Mouse (Mus musculus): ENCODE measurements around the gene Zfp617. TPM values are rescaled to one million over a fixed set of nuclear protein-coding genes. Genes with fewer than 3 reads are reported as not detected.
"Not testable (repeated sequence)": the region's sequence is repeated elsewhere in the genome, so short reads cannot be mapped to it uniquely, and the experiment has no call there.

The Zfp617 gene
- polyA plus RNA-seq, 1 experiment, result 2.7 TPM

DNA sequence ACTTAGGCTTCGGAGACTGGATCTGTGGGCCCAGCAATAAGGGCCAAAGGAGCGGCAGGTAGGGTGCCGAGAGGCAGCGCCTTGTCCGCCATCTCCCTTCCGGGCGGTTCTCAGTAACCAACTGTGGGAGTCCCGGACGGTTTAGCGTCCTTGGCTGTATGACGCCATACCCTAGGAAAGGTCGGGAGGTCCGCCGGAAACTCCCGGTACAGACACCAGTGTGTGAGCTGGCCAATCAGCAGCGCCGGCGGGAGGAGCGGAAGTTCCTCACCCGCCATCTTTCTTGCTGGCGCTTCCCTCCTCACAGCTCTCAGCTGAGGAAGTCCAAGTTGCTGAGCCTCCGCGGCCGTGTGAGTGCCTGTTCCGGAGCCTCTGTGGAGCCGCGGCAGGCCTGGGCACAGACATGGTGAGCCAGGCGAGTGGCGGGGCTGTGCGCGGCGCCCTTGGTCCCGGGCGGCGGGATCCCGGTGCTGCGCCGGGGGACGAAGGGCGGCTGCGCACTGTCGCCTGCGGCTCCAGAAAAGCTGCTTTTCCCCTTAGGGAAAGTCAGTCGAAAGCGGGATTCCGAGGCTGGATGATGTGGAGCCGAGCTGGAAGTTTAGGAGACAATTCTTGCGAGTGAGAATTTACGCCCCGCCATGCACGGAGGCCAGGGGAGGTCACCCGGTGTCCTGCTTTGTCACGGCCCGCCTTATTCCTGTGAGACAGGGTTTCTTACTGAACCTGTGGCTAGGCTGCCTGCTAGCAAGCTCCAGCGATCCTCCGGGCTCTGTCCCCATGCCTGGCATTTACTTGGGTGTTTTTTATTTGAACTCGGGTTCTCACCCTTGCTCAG lies 14.3 kb downstream of the Zfp617 start:
- no peak for TF ChIP-seq CTCF (IDR thresholded peaks at IDR 0.05; ENCODE audit: insufficient read depth, low read length)
- peak; percentile 73; the same call in 1 of the 2 replicates for TF ChIP-seq POLR2A (IDR thresholded peaks at IDR 0.05; ENCODE audit: borderline replicate concordance, extremely low read depth, low read depth, low read length)
- Histone ChIP-seq H3K4me1 (ENCODE audit: control insufficient read depth, insufficient read depth, low read length) (no peaks in the 10 kb centered on the region; the same call in none of the 2 replicates), H3K4me3 (replicated peaks; ENCODE audit: extremely low read depth, low read depth, low read length) (peak overlapping the region; percentile 91)
- under 1% methylated on average over 57 of the region's 57 CpGs for WGBS
- DNase-seq, result peak; percentile 92

DNA sequence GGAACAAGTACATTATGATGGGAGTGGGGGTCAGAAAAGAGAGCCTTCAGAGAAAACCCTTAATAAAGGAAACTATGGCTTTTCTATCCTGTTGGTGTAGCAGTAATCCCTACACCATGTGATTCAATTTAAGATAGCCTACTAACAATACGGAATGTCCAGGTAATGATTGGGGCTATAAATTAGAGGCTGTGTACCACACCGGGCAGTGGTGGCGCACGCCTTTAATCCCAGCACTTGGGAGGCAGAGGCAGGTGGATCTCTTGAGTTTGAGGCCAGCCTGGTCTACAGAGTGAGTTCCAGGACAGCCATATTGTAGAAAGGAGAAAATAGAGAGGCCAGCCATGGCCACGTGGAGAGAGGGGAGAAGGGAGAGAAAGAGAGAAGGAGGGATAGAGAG lies 17.4 kb downstream of the Zfp617 start:
- H3K4me1 ChIP-seq (ENCODE audit: control insufficient read depth, insufficient read depth, low read length), result no peaks in the 10 kb centered on the region; the same call in none of the 2 replicates
- whole genome bisulfite sequencing, result 98% methylated on average over 5 of the region's 5 CpGs
- TF ChIP-seq POLR2A (IDR thresholded peaks at IDR 0.05; ENCODE audit: borderline replicate concordance, extremely low read depth, low read depth, low read length), result no peak
- no peak overlapping the region for H3K4me3 ChIP-seq (replicated peaks; ENCODE audit: extremely low read depth, low read depth, low read length)
- no peak for DNase-seq

DNA sequence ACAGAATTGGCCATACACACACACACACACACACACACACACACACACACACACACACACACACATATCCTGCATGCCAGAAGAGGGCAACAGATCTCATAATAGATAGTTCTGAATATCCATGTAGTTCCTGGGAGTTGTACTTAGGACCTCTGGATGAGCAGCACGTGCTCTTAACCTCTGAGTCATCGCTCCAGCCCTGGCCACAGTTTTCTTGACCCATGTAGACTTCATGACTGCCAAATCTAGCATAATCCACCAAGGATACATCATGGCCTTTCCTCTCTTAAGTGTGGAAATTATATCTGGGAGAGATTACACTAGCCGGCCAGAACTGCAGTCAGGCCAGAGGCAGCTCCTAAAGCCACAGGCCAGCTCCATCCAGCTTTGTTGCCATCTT lies 18.1 kb downstream of the Zfp617 start:
- no peak overlapping the region for H3K4me3 ChIP-seq (replicated peaks; ENCODE audit: extremely low read depth, low read depth, low read length)
- H3K4me1 ChIP-seq (ENCODE audit: control insufficient read depth, insufficient read depth, low read length), result no peaks in the 10 kb centered on the region; the same call in none of the 2 replicates
- DNase-seq, result no peak
- 74% methylated on average over 3 of the region's 3 CpGs for WGBS
- no peak for TF ChIP-seq CTCF (IDR thresholded peaks at IDR 0.05; ENCODE audit: insufficient read depth, low read length)
- no peak for TF ChIP-seq POLR2A (IDR thresholded peaks at IDR 0.05; ENCODE audit: borderline replicate concordance, extremely low read depth, low read depth, low read length)

DNA sequence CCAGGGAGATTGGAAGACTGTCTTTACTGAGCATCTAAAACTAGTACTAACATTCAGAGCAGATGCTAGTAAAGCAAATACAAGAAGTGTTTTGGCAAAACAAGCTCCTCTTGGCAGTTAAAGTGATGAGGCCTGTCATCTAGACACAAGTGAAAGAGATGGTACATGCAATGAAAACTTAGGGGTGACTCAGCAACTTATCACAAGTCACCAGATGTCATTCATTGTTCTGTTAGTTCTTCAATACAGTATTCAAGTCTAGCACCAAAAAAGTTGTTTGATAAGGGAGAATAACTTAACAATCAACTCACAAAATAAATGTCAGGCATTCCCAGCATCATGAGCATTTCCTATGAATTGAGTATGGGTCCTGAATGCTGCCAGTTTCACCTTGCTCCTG lies 19.3 kb downstream of the Zfp617 start:
- Histone ChIP-seq H3K4me1 (ENCODE audit: control insufficient read depth, insufficient read depth, low read length) (no peaks in the 10 kb centered on the region; the same call in 1 of the 2 replicates), H3K4me3 (replicated peaks; ENCODE audit: extremely low read depth, low read depth, low read length) (no peak overlapping the region)
- DNase-seq, result no peak
- TF ChIP-seq CTCF (IDR thresholded peaks at IDR 0.05; ENCODE audit: insufficient read depth, low read length) (no peak), POLR2A (IDR thresholded peaks at IDR 0.05; ENCODE audit: borderline replicate concordance, extremely low read depth, low read depth, low read length) (no peak)

DNA sequence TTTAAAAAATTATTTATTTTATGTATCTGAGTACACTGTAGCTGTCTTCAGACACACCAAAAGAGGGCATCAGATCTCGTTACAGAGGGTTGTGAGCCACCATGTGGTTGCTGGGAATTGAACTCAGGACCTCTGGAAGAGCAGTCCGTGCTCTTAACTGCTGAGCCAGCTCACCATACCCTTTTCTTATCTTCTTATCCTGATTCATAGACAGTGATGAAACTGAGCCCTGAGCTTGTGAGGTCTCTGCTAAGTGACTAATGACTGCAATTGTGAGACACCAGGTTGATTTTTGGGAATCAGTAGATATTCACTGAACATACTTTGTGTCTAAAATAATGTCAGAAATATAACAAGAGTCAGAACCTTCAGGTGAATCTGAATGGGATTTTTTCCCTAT lies 29.6 kb downstream of the Zfp617 start:
- 76% methylated on average over 2 of the region's 2 CpGs for WGBS
- not testable (repeated sequence) for H3K4me1 ChIP-seq (ENCODE audit: control insufficient read depth, insufficient read depth, low read length); H3K4me3 ChIP-seq (replicated peaks; ENCODE audit: extremely low read depth, low read depth, low read length); DNase-seq

DNA sequence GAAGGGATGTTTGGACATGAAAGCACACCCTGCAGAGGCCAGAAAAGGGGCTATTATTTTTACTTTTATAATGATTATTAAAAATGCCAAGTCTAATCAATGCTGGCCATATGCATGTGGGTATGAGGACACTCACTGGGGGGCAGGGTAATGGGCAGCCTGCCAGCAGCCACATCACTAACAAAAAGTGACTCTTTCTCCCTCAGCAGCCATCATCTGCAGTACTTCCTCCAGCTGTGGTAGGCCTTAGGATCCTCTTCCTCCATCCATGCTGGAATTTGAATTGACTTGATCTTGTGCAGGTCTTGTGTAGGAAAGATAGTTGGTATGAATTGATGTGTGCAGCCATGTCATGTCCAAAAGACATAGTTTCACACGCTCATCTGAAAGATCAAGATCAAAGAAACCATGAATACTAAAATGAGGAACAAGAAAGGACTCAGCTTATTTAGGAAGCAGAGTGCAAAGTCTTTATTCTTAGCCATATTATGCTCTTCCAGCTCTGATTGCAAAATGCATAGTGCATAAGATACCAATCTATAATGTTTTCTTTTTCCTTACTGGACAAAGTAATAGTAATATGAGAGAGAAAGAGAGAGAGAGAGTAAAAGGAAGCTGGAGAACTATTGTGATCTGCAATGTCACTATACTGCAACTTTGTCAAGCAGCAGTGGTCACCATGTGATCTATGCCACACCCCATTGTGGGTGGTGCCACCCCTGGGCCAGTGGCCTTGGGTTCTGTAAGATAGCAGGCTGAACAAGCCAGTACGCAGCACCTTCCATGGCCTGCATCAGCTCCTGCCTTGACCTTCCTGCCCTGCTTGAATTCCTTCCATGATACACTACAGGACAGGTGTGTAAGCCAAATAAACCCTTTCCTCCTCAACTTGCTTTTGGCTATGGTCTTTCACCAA lies 32.1 kb downstream of the Zfp617 start:
- TF ChIP-seq POLR2A (IDR thresholded peaks at IDR 0.05; ENCODE audit: borderline replicate concordance, extremely low read depth, low read depth, low read length) (no peak), CTCF (IDR thresholded peaks at IDR 0.05; ENCODE audit: insufficient read depth, low read length) (no peak)
- no peak overlapping the region for H3K4me3 ChIP-seq (replicated peaks; ENCODE audit: extremely low read depth, low read depth, low read length)
- DNase-seq, result no peak
- 66% methylated on average over 2 of the region's 2 CpGs for WGBS
- H3K4me1 ChIP-seq (ENCODE audit: control insufficient read depth, insufficient read depth, low read length), result no peaks in the 10 kb centered on the region

DNA sequence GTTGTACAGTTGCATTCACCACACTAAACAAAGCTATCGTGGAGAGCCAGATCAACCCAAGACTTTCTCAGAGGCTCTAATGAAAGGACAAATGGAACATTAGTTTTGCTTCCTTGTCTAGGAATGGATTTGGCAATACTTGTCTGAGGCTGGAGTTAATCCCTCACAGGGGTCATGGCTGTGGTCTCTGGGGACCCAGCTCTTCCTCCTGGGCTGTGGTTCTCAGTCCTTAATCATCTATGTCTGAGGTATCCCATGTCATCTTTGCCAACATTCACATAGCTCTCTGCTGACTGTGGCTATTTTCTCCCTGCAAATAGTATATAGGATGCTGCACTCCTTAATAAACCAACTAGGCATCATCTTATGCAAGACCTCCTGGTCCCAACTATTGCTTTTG lies 33.3 kb downstream of the Zfp617 start:
- DNase-seq, result no peak
- WGBS, result 85% methylated on average over 1 of the region's 1 CpGs
- no peak for TF ChIP-seq CTCF (IDR thresholded peaks at IDR 0.05; ENCODE audit: insufficient read depth, low read length)
- no peak for TF ChIP-seq POLR2A (IDR thresholded peaks at IDR 0.05; ENCODE audit: borderline replicate concordance, extremely low read depth, low read depth, low read length)
- Histone ChIP-seq H3K4me1 (ENCODE audit: control insufficient read depth, insufficient read depth, low read length) (no peaks in the 10 kb centered on the region), H3K4me3 (replicated peaks; ENCODE audit: extremely low read depth, low read depth, low read length) (no peak overlapping the region)

DNA sequence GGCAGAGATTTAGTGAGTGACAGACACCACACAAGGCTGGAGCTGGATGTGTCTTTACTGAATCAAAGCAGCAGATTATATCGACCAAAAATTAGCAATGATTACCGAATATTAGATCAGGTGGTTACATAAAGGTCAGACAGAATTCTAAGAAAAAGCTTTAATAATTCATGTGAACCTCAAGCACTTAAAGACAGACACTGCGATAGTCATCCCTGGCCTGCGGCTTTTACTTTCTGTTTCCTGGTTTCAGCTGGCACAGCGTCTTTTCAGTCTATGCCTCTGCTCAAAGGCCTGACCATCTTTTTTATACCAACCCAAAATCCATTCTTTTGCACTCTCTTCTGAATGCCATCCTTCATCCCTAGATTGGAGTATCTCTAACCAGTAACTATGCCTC lies 40.2 kb downstream of the Zfp617 start:
- Histone ChIP-seq H3K4me3 (replicated peaks; ENCODE audit: extremely low read depth, low read depth, low read length) (no peak overlapping the region), H3K4me1 (ENCODE audit: control insufficient read depth, insufficient read depth, low read length) (peaks cover 6% of the 10 kb centered on the region)
- DNase-seq, result no peak
- TF ChIP-seq POLR2A (IDR thresholded peaks at IDR 0.05; ENCODE audit: borderline replicate concordance, extremely low read depth, low read depth, low read length), result no peak
- 89% methylated on average over 5 of the region's 5 CpGs for WGBS

DNA sequence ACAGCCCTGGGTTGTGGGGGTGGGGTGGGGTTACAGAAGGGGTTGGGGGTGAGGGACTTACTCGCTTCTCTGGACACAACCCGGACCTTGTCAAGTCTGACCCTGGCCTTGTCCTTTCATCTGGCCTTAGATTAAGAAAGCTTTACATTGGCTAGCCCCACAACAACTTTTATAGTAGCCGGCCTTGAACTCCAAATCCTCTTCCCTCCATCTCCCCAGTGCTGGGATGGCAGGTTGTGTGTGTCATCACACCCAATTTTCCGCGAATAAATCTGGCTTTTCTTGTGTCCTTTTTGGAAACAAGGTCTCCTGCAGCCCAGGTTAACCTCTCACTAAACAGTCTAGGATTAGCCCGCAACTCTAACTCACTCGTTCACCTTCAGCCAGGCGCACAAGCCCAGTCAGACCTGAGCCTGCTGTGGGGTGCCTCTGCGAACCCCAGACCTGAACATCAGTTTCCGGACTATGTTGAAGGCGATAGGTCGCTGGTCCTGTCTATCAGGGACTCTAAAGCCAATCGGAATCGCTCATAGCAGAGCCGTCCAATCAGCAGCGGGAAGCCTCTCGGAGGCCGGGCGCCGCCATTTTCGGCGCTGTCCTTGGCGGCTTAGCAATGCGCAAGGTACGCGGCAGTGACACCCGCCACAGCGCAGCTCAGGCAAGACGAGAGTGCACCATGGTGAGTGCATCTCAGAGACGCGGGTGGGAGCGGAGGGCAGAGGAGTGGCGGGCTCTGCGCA lies 42.2 kb downstream of the Zfp617 start, which contains the start of gene Zfp961:
Gene Zfp961, plus strand, starts transcription at position 557 of the 740 bp plus-strand sequence.
- Histone ChIP-seq H3K4me3 (replicated peaks; ENCODE audit: extremely low read depth, low read depth, low read length) (peak within 1 kb of the TSS; percentile 91), H3K4me1 (ENCODE audit: control insufficient read depth, insufficient read depth, low read length) (peaks cover 6% of the 10 kb centered on the region)
- TF ChIP-seq POLR2A (IDR thresholded peaks at IDR 0.05; ENCODE audit: borderline replicate concordance, extremely low read depth, low read depth, low read length), result peak; percentile 75; the same call in 1 of the 2 replicates
- TF ChIP-seq CTCF (IDR thresholded peaks at IDR 0.05; ENCODE audit: insufficient read depth, low read length), result no peak
- WGBS, result 4% methylated on average over 34 of the region's 34 CpGs
- peak; percentile 98 for DNase-seq

Data from lung, adult 2 months (tissue).